Mouse (Mus musculus): Measurements from ENCODE around the gene Cep95. TPM values are rescaled to one million over a fixed set of nuclear protein-coding genes. Genes with fewer than 3 reads are reported as not detected.

The Cep95 gene
- polyA plus RNA-seq, 1 experiment = 31.8 TPM

GRCm38 (mm10) chr11:106819595-106819994, 30.5 kb downstream of the Cep95 start:
- peak overlapping the region; percentile 96 for H3K27ac ChIP-seq (ENCODE audit: insufficient read depth, low read length)
- WGBS = 10% methylated on average over 9 of the region's 9 CpGs

GRCm38 (mm10) chr11:106820252-106820651, 31.2 kb downstream of the Cep95 start:
- no peak for TF ChIP-seq POLR2A (IDR thresholded peaks at IDR 0.05; ENCODE audit: borderline replicate concordance, insufficient read depth, low read length)
- no peak for TF ChIP-seq CTCF (IDR thresholded peaks at IDR 0.05; ENCODE audit: borderline replicate concordance, insufficient read depth, low read depth, low read length)
- peak overlapping the region; percentile 89 for H3K27ac ChIP-seq (ENCODE audit: insufficient read depth, low read length)
- DNase-seq = peak; percentile 62 to 69
- H3K4me1 ChIP-seq (ENCODE audit: control insufficient read depth, insufficient read depth, low read length) = peaks cover 77% of the 10 kb centered on the region
- no peak overlapping the region for H3K4me3 ChIP-seq (replicated peaks; ENCODE audit: insufficient read depth, low read depth, low read length)
- H3K27me3 ChIP-seq (ENCODE audit: control insufficient read depth, insufficient read depth, low read length) = no peaks in the 10 kb centered on the region
- WGBS = 14% methylated on average over 6 of the region's 6 CpGs

More at GRCm38 (mm10) chr11:106819595-106819994, 30.5 kb downstream of the Cep95 start:
- H3K27me3 ChIP-seq (ENCODE audit: control insufficient read depth, insufficient read depth, low read length) = no peaks in the 10 kb centered on the region
- H3K4me1 ChIP-seq (ENCODE audit: control insufficient read depth, insufficient read depth, low read length) = peaks cover 79% of the 10 kb centered on the region
- TF ChIP-seq POLR2A (IDR thresholded peaks at IDR 0.05; ENCODE audit: borderline replicate concordance, insufficient read depth, low read length) = no peak
- 0 out of 2 replicates have a peak, but pooled peaks have one; percentile 8 for TF ChIP-seq CTCF (IDR thresholded peaks at IDR 0.05; ENCODE audit: borderline replicate concordance, insufficient read depth, low read depth, low read length)
- no peak overlapping the region for H3K4me3 ChIP-seq (replicated peaks; ENCODE audit: insufficient read depth, low read depth, low read length)
- peak; percentile 64 to 69 for DNase-seq

GRCm38 (mm10) chr11:106820972-106821371, 31.9 kb downstream of the Cep95 start:
- peak overlapping the region; percentile 89 for H3K27ac ChIP-seq (ENCODE audit: insufficient read depth, low read length)
- no peaks in the 10 kb centered on the region for H3K27me3 ChIP-seq (ENCODE audit: control insufficient read depth, insufficient read depth, low read length)
- TF ChIP-seq POLR2A (IDR thresholded peaks at IDR 0.05; ENCODE audit: borderline replicate concordance, insufficient read depth, low read length) (no peak), CTCF (IDR thresholded peaks at IDR 0.05; ENCODE audit: borderline replicate concordance, insufficient read depth, low read depth, low read length) (no peak)
- H3K4me1 ChIP-seq (ENCODE audit: control insufficient read depth, insufficient read depth, low read length) = peaks cover 72% of the 10 kb centered on the region
- DNase-seq = peak; percentile 60
- 20% methylated on average over 4 of the region's 4 CpGs for WGBS
- no peak overlapping the region for H3K4me3 ChIP-seq (replicated peaks; ENCODE audit: insufficient read depth, low read depth, low read length)

- WGBS = 40% methylated on average over 6 of the region's 6 CpGs
- Histone ChIP-seq H3K4me1 (ENCODE audit: control insufficient read depth, insufficient read depth, low read length) (peaks cover 67% of the 10 kb centered on the region), H3K27ac (ENCODE audit: insufficient read depth, low read length) (peak overlapping the region; percentile 89), H3K4me3 (replicated peaks; ENCODE audit: insufficient read depth, low read depth, low read length) (no peak overlapping the region), H3K27me3 (ENCODE audit: control insufficient read depth, insufficient read depth, low read length) (no peaks in the 10 kb centered on the region)
- TF ChIP-seq CTCF (IDR thresholded peaks at IDR 0.05; ENCODE audit: borderline replicate concordance, insufficient read depth, low read depth, low read length) = no peak
- TF ChIP-seq POLR2A (IDR thresholded peaks at IDR 0.05; ENCODE audit: borderline replicate concordance, insufficient read depth, low read length) = no peak
- DNase-seq = peak; percentile 40 to 51
Observed at GRCm38 (mm10) chr11:106821397-106821796, 32.3 kb downstream of the Cep95 start.

- DNase-seq = peak in 1 of 2 experiments; percentile 74
- WGBS = 12% methylated on average over 8 of the region's 8 CpGs
- Histone ChIP-seq H3K4me1 (ENCODE audit: control insufficient read depth, insufficient read depth, low read length) (peaks cover 56% of the 10 kb centered on the region), H3K4me3 (replicated peaks; ENCODE audit: insufficient read depth, low read depth, low read length) (no peak overlapping the region), H3K27me3 (ENCODE audit: control insufficient read depth, insufficient read depth, low read length) (no peaks in the 10 kb centered on the region), H3K27ac (ENCODE audit: insufficient read depth, low read length) (peak overlapping the region; percentile 92)
- TF ChIP-seq CTCF (IDR thresholded peaks at IDR 0.05; ENCODE audit: borderline replicate concordance, insufficient read depth, low read depth, low read length) = no peak
- TF ChIP-seq POLR2A (IDR thresholded peaks at IDR 0.05; ENCODE audit: borderline replicate concordance, insufficient read depth, low read length) = no peak
Observed at GRCm38 (mm10) chr11:106822491-106822890, 33.4 kb downstream of the Cep95 start.

DNA sequence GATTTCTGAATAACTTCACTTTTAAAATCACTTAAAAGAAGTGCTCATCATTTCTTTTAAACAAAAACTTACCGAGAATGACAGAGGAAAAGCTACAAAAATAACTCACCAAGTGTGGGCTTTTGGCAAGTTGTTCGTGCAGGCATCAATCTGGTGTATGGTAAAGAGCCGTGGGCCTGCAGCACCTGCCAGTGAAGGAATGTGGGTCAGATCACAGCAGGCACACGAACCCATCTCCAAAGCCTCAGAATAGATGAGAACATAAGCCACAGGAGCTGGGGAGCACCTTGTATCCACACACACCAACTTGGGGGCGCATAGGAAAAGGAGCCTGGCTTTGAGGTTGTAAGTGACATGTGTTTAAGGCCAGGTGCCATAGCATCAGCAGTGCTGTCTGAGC, 33.9 kb downstream of the Cep95 start:
- peak; percentile 91 to 98 for DNase-seq
- H3K27me3 ChIP-seq (ENCODE audit: control insufficient read depth, insufficient read depth, low read length) = no peaks in the 10 kb centered on the region
- peaks cover 52% of the 10 kb centered on the region for H3K4me1 ChIP-seq (ENCODE audit: control insufficient read depth, insufficient read depth, low read length)
- 7% methylated on average over 5 of the region's 5 CpGs for WGBS
- no peak overlapping the region for H3K4me3 ChIP-seq (replicated peaks; ENCODE audit: insufficient read depth, low read depth, low read length)
- peak overlapping the region; percentile 98 for H3K27ac ChIP-seq (ENCODE audit: insufficient read depth, low read length)
- TF ChIP-seq CTCF (IDR thresholded peaks at IDR 0.05; ENCODE audit: borderline replicate concordance, insufficient read depth, low read depth, low read length) (no peak), POLR2A (IDR thresholded peaks at IDR 0.05; ENCODE audit: borderline replicate concordance, insufficient read depth, low read length) (no peak)

GRCm38 (mm10) chr11:106823741-106824140, 34.7 kb downstream of the Cep95 start:
- Histone ChIP-seq H3K27me3 (ENCODE audit: control insufficient read depth, insufficient read depth, low read length) (no peaks in the 10 kb centered on the region), H3K4me1 (ENCODE audit: control insufficient read depth, insufficient read depth, low read length) (peaks cover 45% of the 10 kb centered on the region), H3K4me3 (replicated peaks; ENCODE audit: insufficient read depth, low read depth, low read length) (no peak overlapping the region), H3K27ac (ENCODE audit: insufficient read depth, low read length) (peak overlapping the region; percentile 98)
- 75% methylated on average over 8 of the region's 8 CpGs for WGBS
- no peak for TF ChIP-seq POLR2A (IDR thresholded peaks at IDR 0.05; ENCODE audit: borderline replicate concordance, insufficient read depth, low read length)
- no peak for TF ChIP-seq CTCF (IDR thresholded peaks at IDR 0.05; ENCODE audit: borderline replicate concordance, insufficient read depth, low read depth, low read length)
- no peak for DNase-seq

DNA sequence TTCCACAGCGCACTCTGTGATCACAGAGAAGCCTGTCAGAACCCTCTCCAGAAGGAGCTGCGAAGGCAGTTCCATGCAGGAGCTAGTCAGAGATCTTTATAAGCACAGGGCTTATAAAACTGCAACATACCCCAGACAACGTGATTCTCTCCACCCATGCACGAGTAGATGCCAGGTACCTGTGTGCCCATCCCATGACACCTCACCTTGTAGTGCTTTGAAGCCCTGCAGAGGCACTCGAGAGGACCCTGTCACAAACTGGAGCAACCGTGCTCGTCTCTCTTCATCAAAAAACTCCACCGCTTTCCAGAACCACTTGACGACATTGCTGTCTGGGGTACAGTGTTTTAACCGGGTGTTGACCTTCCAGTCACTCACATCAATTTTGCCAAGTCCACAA, 35.4 kb downstream of the Cep95 start:
- Histone ChIP-seq H3K27ac (ENCODE audit: insufficient read depth, low read length) (peak overlapping the region; percentile 98), H3K4me1 (ENCODE audit: control insufficient read depth, insufficient read depth, low read length) (peaks cover 39% of the 10 kb centered on the region)

More for the DNA sequence above, 35.4 kb downstream of the Cep95 start:
- 50% methylated on average over 10 of the region's 10 CpGs for whole genome bisulfite sequencing
- DNase-seq = peak; percentile 30 to 54
- TF ChIP-seq POLR2A (IDR thresholded peaks at IDR 0.05; ENCODE audit: borderline replicate concordance, insufficient read depth, low read length) = no peak
- no peak for TF ChIP-seq CTCF (IDR thresholded peaks at IDR 0.05; ENCODE audit: borderline replicate concordance, insufficient read depth, low read depth, low read length)
- Histone ChIP-seq H3K27me3 (ENCODE audit: control insufficient read depth, insufficient read depth, low read length) (no peaks in the 10 kb centered on the region), H3K4me3 (replicated peaks; ENCODE audit: insufficient read depth, low read depth, low read length) (no peak overlapping the region)
